Mouse (Mus musculus) heart, postnatal 14 days (tissue): ENCODE data around the gene Pla2g12a. TPM values are rescaled to one million over a fixed set of nuclear protein-coding genes. Genes with fewer than 3 reads are reported as not detected.

ENCODE experiments used
- DNase-seq, 2 experiments: peaks; one replicate each; pipeline ENCODE4 v3.0.0; 2021 to 2022
- intact Hi-C: fragments of 180-260 bp; cut with DNase I; formaldehyde crosslinking; loops from one replicate; pipeline ENCODE4 v1.15.1; 2025
- long read RNA-seq, 2 experiments: library from polyadenylated mRNA; stranded (forward); transcript quantifications; one replicate each; pipeline ENCODE4 v2.0.0; 2021
- total RNA-seq, 2 experiments: library from RNA; stranded (reverse); gene quantifications; 2 replicates each; pipeline ENCODE4 v1.2.3; 2021

Pla2g12a gene
- 10 to 100 TPM; 25.1 to 30.6 TPM for total RNA-seq
- long read RNA-seq, experiment 1, transcript Pla2g12a-201 (4 exons, 1,561 nt) = major isoform, 69 of 69 reads
- long read RNA-seq, experiment 1, partial matches to known transcripts = 0 of 69 reads
- long read RNA-seq, experiment 1, other reads (novel, unspliced or antisense) = 0 of 69 reads
- long read RNA-seq, experiment 2, transcript Pla2g12a-201 (4 exons, 1,561 nt) = major isoform, 59 of 62 reads
- long read RNA-seq, experiment 2, partial matches to known transcripts = 0 of 62 reads
- long read RNA-seq, experiment 2, other reads (novel, unspliced or antisense) = 0 of 62 reads

GRCm38 (mm10) chr3:129878405-129879021 lies at the start of gene Pla2g12a:
Gene Pla2g12a (plus strand): TSS chr3:129878606.
- DNase-seq = peak; percentile 95 to 96
- intact Hi-C loops = loop anchor here (2.0 kb wide), 1 partner anchor 48 kb away; the partner anchor contains the start of gene Gar1

- peak in 1 of 2 experiments; percentile 39 for DNase-seq
- intact Hi-C loops = loop anchor here (2.0 to 10.0 kb wide), 4 partner anchors 48 to 884 kb away; partner anchors contain the start of genes Casp6, Pla2g12a and Sec24b
Observed at GRCm38 (mm10) chr3:129830626-129831025, 47.8 kb upstream of the Pla2g12a start.

GRCm38 (mm10) chr3:129831035-129831568 lies 47.3 kb upstream of the Pla2g12a start, which contains the start of gene Gar1:
Gene Gar1 (minus strand): TSS chr3:129831396.
- intact Hi-C loops = loop anchor here (2.0 to 10.0 kb wide), 4 partner anchors 48 to 884 kb away; partner anchors contain the start of genes Casp6, Pla2g12a and Sec24b
- DNase-seq = peak; percentile 94 to 97

GRCm38 (mm10) chr3:129835388-129835934 lies 42.9 kb upstream of the Pla2g12a start, which contains the start of gene Cfi:
Gene Cfi (plus strand): TSS chr3:129835884.
- DNase-seq = no peak
- intact Hi-C loops = loop anchor here (10.0 kb wide), 1 partner anchor 879 kb away; no protein-coding TSS in a partner anchor

GRCm38 (mm10) chr3:129836051-129836697 lies 42.2 kb upstream of the Pla2g12a start:
- DNase-seq = no peak
- intact Hi-C loops = loop anchor here (10.0 kb wide), 1 partner anchor 879 kb away; no protein-coding TSS in a partner anchor

GRCm38 (mm10) chr3:129836965-129837364 lies 41.4 kb upstream of the Pla2g12a start:
- no peak for DNase-seq
- intact Hi-C loops = loop anchor here (10.0 kb wide), 1 partner anchor 878 kb away; no protein-coding TSS in a partner anchor

- DNase-seq = no peak
- intact Hi-C loops = loop anchor here (10.0 kb wide), 1 partner anchor 877 kb away; no protein-coding TSS in a partner anchor
Observed at GRCm38 (mm10) chr3:129838017-129838416, 40.4 kb upstream of the Pla2g12a start.

- no peak for DNase-seq
- intact Hi-C loops = no loop called here
Observed at GRCm38 (mm10) chr3:129845868-129846267, 32.5 kb upstream of the Pla2g12a start.

- DNase-seq = no peak
- intact Hi-C loops = no loop called here
Observed at GRCm38 (mm10) chr3:129846846-129847245, 31.6 kb upstream of the Pla2g12a start.

- intact Hi-C loops = loop anchor here (5.0 kb wide), 1 partner anchor 215 kb away; no protein-coding TSS in a partner anchor
- DNase-seq = no peak
Observed at GRCm38 (mm10) chr3:129862592-129862991, 15.8 kb upstream of the Pla2g12a start.

GRCm38 (mm10) chr3:129863698-129864097 lies 14.7 kb upstream of the Pla2g12a start:
- intact Hi-C loops = loop anchor here (5.0 kb wide), 1 partner anchor 214 kb away; no protein-coding TSS in a partner anchor
- DNase-seq = peak; percentile 36 to 62

- intact Hi-C loops = no loop called here
Observed at GRCm38 (mm10) chr3:129877327-129877726, 1.1 kb upstream of the Pla2g12a start.

GRCm38 (mm10) chr3:129879131-129879757 lies 838 bp downstream of the Pla2g12a start:
- peak; percentile 25 to 37 for DNase-seq
- intact Hi-C loops = loop anchor here (2.0 kb wide), 1 partner anchor 48 kb away; the partner anchor contains the start of gene Gar1

More at GRCm38 (mm10) chr3:129877327-129877726, 1.1 kb upstream of the Pla2g12a start:
- DNase-seq = no peak

GRCm38 (mm10) chr3:129879913-129880312 lies 1.5 kb downstream of the Pla2g12a start:
- DNase-seq = no peak
- intact Hi-C loops = loop anchor here (2.0 kb wide), 1 partner anchor 49 kb away; the partner anchor contains the start of gene Gar1

- DNase-seq = no peak
- intact Hi-C loops = no loop called here
Observed at GRCm38 (mm10) chr3:129880925-129881593, 2.7 kb downstream of the Pla2g12a start.

GRCm38 (mm10) chr3:129885577-129885976 lies 7.2 kb downstream of the Pla2g12a start:
- no peak for DNase-seq
- intact Hi-C loops = no loop called here

- no peak for DNase-seq
- intact Hi-C loops = no loop called here
Observed at GRCm38 (mm10) chr3:129886430-129886829, 8.0 kb downstream of the Pla2g12a start.

- intact Hi-C loops = no loop called here
- no peak for DNase-seq
Observed at GRCm38 (mm10) chr3:129887779-129888517, 9.5 kb downstream of the Pla2g12a start.
